Mouse (Mus musculus) frontal cortex, postnatal 36 days (tissue): ENCODE results near the gene Kcnk2.
A peak's percentile ranks its signal among the peaks of the same experiment; 100 is the strongest.

ENCODE experiments used
- DNase-seq, 2 experiments: peaks; one replicate each; pipeline ENCODE4 v3.0.0; 2022; ENCODE audit warnings: low spot score in 2 of 2

Gene Kcnk2

DNA sequence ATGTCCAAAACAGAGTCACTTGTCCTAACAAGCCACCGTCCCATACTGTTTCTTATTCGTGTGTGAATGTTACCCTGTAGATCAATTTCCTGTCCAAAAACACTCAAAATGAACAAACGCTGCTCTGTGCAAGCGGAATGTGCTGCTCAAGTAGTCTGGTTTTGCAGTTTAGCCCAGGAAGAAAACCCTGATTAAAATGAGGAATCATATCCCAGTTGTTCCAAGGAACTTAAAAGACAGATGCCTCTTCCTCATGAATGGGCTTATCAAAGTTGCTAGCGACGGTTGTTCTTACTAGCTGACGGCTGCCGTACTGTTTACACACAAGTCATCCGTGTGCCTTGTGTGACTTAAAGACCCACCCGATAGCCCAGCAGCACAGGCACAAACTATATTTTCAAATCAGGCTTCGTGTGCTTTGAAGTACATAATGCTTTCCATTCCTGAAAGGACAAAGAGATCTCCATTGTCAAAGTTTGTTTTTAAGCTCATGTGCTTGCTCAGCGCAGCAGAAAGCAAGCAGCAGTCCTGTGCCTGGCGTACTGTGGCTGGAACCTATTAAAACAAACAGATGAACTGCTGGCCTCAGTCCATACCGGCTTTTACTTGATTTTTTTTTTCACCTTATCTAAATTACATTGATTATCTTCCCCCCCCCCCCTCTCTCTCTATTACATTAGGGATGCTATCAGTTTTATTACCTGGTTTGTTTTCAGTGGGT is at the start of gene Kcnk2:
Gene Kcnk2, minus strand, starts transcription at position 51 of the 721 bp plus-strand sequence.
- no peak for DNase-seq

DNA sequence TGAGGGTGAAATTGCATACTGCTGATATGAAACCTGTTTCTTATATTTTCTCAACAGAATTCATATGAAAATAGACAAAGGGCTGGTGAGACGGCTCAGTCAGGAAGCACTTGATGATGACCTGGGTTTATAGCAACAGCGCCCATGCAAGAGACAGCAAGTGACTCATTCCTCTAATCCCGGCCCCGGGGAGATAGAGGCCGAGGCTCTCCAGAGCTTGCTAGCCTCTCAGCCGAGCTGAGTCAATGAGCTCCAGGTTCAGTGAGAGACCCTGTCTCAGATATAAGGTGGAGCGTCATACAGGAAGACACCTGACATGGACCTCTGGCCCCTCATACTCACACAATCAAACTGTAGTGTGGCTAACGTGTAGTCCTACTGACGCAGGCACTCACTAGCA is 38.7 kb upstream of the Kcnk2 start:
- DNase-seq, result no peak

DNA sequence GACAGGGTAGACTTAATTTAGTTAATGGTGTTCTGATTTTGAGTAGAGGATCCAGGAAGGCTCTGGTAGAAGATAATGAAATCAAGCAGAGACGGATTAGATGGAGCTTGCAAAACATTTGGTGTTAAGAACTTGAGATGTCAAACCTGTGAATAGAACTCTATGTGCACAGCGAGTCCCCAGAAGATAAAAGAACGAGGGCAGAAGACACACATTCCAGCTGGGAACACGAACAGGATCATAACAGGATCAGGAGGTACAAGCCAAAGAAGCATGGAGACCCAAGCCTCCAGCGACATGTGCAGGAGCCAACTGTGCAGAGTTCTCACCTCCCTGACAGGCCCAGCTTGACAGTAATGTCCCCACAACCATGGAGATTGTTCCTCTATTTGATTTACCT is 35.1 kb upstream of the Kcnk2 start:
- DNase-seq, result no peak

DNA sequence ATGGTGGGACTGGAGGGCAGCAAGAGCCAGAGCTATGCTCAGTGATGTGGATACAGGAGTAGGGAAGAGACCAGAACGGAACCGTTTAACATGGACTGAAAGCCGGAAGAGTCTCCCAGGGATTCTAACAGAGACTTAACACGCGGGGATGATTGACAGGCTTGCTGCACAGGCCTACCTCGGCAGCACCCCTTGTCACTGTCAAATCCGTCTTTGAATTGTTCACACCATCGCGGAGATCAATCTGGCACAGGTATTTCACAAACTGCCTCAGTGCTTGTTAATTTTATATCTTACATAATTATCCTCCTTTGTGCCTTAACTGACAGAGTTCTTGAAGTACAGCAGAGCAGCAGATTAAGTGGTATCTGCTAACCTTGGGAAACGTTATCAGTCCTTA is 33.4 kb upstream of the Kcnk2 start:
- no peak for DNase-seq

DNA sequence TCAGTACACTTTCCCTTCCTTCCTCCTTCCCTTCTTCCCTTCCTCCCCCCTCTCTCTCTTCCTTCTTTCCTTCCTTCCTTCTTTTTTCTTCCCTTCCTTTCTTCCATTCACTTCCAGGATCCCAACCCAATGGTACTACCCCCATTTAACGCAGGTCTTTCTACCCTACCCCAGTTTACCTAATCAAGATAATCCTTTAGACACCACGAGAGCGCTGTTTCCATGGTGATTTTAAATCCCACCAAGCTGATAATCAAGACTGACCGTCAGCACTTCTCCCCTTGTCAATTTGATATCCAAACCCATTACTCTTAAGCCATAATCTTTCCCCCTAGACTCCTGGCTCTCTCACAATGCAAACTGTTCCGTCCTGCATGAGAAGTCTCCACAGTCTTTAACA is 29.4 kb upstream of the Kcnk2 start:
- no peak for DNase-seq

DNA sequence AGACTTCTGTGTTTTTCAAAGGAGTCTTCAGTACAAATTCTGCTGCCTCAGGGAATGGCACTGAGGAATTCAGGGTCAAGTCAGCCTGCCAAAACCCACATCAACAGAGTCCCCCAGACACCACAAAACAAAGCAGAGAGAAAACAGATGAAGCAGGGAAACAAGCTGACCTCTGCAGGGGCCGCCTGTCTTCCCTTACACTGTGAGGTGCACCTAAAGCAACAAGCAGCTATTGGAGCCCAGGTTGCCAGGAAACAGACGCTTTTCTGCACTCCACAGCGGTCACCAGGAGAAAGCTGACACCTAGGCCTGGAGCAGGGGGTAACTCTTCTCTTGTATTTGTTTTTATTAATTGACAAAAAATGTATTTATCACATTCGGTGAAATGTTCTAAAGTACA is 28.5 kb upstream of the Kcnk2 start:
- DNase-seq, result no peak

DNA sequence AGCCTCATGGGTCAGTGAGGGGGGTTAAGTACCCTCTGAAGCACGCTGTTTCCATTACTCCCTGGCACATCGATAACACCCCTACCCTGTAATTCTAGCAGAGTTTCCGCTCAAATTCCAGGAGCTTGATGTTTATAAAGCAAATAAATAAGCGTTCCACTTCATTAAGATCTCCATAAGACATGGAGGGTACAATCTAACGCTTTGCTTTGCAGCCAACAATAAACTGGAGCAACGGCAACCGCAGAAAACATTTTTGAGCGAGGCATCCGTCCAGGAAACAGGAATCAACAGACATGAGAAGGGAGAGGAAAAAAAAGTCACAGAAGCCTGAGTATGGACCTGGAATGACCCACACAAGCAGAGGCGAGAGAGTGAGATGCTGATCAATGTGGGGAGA is 27.5 kb upstream of the Kcnk2 start:
- no peak for DNase-seq

DNA sequence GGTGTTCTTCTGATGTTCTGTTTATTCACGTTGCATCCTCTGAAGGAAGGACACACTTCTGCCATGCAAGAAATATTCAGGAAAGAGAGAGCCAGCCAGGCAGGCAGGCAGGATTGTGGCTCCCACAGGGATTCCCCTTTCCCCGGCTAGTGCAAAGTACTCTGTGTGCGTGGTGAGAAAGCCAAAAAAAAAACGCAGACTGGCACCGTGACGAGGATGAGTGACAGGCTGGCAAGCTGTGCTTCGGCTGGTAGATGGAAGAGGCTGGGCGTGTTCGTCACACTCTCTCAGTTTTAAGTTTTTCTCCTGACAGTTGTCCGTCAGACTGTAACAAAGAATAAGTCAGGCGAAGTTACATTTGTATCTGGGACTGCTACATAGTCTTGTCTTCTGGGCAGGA is 24.2 kb upstream of the Kcnk2 start:
- DNase-seq, result no peak

DNA sequence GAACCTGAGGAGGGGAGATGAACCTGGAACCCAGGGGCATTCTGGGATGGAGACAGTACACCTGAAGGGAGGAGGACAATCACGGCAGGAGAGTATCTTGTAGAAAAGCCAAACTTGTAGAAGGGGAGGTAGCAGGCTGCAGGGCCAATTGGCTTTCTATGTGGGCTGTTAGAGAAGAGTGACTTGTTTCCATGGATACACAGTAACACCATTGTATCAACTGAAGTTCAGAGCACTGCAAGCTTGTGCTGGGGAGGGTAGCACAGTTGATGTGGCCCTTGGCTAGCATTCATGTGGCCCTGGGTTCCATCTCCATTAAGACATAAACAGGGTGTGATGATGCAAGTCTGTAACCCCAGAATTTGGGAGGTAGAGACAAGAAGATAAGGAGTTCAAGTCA is 17.8 kb upstream of the Kcnk2 start:
- no peak for DNase-seq

DNA sequence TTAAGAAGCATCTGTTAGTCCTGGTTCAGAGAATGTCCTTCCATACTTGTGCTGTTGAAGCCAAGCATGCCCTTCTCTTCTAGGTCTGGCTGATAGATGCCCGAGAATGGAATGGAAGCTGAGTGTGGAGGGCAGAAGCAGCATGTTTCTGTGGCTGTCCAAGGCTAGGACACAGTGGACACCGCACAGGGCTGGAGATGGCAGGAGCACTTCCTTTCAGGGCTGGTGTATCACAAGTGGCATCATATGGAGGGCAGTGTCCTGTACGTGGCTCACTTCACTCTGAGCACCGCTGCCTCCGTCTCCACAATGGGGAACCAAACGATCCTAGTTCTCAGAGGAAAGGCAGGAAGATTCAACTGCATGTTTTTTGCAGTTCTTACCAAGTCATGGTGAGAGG is 7.8 kb upstream of the Kcnk2 start:
- DNase-seq, result no peak

DNA sequence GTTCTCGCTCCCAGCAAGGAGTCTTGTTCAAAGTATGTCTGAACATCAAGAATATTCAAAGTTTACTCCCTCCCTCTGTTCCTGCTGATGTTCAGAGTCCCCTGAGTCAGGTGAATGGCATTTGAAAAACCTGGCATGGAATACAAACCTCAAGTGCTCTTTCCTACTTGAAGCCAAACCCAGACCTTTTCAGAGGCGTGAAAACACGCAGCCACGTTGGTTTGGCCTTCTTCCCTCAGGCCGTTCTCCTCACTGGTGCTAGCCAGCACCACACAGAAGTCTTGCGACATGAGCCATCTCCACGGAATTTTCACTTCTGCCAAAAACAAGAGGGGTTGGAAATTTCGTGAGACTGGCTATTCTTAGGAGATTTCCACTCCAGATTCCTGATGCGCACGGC is 3.1 kb upstream of the Kcnk2 start:
- DNase-seq, result no peak

DNA sequence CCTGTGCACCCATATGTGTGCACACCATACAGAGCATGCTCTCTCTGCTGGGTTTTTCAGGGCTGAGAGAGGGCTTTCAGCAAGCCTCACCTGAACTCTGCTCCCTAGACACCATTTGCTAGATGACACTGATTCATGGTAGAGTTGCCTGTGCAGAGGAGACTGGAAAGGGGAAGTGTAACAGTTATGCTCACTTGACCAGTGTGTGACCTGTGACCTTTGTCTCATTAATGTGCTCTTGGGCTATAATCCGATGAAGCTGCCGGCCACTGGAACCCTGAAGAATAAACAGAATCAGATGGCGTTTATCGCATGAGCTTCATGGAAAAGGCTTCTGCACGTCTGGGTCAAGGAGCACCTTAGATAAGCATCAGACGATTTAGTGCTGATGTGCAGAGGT is 1.5 kb upstream of the Kcnk2 start:
- DNase-seq, result no peak

DNA sequence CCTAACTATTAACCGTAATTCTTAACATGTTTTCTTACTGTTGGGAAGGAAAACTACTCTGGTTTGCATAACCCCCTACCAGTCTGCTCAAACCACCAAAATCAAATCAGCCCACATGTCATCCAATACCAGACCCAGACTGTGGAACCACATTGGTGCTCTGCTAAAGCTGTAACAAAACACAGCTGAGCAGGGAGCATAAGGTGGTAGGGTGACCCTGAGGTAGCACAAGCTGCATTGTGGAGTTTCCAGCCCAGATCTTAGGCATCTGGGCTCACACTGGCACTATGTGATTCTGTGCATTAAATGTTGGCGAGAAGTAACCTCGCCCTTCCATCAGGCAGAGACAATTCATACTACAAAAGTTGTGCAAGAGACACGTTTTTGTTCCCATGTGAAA is 1.1 kb upstream of the Kcnk2 start:
- no peak for DNase-seq

DNA sequence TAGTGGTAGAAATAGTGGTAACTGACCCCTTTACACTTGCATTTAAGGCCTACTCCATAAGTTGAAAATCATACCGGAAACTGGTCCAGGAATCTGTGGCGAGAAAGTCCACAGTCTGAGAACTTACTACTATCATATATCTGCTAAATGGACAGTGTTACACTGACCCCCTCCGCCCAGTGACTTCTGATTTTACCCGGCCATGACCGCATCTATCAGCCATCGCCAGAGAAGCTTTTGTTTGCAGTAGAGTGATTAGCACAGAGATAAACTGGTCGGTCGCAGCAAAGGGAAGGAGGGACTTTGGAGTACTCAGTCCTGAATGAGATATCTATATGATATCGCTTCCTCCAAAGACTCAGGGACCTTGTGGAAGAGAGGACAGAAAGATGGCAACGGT is 15.2 kb downstream of the Kcnk2 start:
- no peak for DNase-seq

DNA sequence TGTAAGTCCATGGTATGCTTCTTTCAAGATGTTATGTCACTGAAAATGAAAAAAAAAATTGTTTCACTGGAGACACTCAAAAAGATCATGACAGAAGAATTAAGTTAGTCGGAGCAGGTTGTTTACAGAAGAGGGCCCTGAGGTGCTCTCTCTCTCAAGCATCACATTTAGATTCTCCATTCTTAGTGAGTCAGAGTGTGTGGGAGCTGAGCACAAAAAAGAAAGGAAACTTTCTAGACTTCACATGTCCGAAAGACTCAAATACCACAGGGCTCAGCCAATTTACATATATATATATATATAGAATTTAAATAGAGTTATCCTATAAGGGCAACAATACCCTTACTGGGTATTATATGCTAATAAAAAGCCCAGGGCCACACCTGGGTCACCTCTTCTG is 15.9 kb downstream of the Kcnk2 start:
- no peak for DNase-seq

DNA sequence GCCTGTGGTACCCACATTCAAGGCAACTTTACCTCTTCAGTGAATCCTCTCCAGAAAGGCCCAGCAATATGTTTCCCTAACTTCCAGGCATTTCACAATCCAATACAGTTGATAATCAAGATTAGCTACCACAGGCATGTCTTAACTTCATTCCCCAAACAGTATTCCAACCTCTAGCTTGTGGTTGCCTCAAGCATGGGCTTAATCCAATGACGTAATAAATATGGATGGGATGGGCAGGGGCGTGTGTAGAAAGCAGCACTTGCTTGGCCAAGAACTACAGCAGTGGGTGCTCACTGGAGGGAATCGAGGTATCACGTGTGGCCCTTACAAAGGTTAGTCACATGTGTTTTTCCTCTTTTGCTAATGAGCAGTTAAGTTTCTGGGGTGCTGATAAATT is 34.4 kb downstream of the Kcnk2 start:
- DNase-seq, result no peak

DNA sequence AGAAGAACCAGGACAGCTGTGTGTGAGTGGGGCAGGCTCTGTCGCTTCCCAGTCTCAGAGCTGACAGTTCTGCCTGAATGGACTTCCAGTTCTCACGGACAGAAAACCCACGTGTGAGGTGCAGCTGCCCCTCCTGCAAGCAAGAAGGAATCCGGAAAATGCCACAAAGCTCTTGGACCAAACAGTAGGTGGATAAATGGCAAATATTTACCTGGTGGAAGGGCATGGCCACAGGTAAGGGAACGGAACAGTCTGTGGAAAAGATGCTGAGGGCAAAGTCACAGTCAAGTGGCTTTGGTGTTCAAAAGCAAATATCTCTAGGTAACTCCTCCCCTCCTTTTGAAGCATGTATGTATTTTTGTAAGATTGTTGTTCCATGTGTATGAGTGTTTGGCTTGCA is 37.9 kb downstream of the Kcnk2 start:
- DNase-seq, result no peak

DNA sequence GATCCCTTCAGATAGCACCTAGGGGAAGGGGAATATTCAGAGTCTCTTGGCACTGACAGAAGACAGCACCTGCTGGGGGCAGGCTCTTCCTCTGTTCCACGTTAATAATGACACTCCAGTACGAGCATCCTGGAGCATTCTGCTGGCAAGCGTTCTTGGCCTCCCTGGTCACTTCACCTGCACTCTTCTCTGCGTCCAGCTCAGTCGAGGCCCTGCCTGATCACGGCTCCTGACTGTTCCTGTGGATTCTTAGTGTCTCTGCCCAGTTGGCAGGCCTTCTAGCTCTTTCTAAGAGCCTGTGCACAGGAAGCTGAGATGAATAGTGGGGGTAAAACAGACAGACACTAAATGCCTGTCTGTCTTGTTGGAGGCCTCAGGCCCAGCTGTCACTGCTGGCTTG is 39.5 kb downstream of the Kcnk2 start:
- no peak for DNase-seq

DNA sequence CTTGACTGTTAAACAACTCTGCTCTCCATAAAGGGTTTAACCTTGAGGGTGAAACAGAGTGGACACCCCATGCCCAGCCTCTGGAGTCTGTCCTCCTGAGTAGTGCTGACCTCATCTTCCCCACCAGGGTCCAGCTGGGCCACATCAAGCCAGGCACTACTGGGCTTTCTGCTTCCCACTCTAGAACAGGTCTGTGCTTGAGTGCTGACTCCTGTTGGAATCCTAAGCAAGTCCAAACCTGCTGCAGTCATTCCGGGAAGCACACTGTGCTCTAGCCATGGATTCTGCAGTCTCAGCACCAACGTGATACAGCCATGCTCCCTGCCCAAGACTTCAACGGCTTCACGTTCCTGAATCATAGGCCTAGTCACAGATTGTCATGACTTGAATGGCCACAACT is 42.4 kb downstream of the Kcnk2 start:
- no peak for DNase-seq

DNA sequence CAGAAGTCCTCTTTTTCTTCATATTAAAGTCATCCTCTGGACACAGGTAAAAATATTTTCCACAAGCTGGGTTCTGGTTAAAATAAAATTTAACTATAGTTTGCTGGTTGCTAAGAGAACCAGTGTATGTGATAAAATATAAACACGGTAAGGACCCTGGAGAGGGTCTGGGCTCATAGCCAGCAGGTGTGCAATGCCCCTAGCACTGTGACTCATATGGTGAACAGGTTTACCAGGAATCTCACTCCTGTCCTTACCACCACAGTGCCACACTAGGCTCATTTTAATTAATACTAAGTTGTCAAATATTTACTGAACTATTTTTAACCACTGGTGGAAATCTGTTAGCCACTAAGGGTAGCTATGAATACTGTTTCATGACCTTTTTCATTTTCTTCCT is 48.2 kb downstream of the Kcnk2 start:
- no peak for DNase-seq

DNA sequence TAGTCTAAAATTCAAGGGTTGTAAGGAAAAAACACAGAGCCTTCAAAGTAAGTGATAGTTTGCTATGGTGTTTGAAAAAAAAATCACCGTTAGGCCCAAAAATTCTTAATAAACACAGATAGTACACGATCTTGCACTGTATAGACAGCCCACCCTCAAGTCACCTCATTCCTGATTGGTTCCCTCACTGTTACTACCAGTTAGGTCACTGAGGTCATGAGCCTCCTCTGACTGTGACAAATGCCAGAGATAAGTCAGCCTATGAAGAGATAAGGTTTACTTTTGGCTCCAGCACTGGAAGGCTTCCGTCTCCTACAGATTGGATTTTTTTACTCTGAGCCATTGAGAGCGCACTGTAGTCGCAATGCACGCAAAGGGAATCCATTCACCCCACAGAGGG is 50.3 kb downstream of the Kcnk2 start:
- no peak for DNase-seq

DNA sequence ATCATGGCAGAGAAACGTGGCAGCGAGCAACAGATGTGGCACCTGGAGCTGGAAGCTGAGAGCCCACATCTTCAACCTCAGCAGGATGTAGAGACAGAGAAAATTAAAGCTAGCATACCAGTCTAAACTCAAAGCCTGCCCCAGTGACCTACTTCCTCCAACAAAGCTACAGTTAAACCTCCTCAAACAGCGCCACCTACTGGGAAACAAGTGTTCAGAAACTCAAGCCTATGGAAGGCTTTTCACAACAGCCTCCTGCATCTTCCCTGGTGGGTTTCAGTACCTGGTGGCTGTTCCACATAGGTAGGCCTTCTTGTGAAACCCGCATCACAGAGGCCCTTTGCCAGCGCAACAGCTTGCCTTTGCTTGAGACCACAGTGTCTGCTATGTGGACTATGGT is 52.9 kb downstream of the Kcnk2 start:
- no peak for DNase-seq

DNA sequence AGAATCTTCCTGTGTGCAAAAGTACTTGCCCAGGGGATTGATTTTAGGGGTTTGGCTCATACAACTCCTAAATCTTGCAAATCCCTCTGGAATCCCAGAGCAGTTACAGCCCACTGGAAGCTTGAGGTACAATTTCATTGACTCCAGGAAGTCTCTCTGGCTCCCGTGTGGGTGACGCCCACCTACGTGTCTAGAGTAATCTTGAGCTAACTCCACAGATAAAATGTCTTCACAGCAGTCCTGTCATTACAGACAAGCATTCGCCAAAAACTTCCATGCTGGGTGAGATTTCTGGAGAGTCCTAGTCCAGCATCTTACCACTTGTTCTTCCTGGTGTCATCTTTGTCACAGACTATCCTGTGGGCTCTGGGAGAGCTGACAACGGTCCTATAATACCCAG is 56.9 kb downstream of the Kcnk2 start:
- DNase-seq, result peak; percentile 13 to 23
